Mouse (Mus musculus) mouse embryonic stem cell (cell line): ENCODE results near the gene Zfp523.
"Not testable (repeated sequence)": the region's sequence is repeated elsewhere in the genome, so short reads cannot be mapped to it uniquely, and the experiment has no call there.

Experiments used
- in situ Hi-C, 2 experiments: fragments of 300-500 bp; cut with MboI; formaldehyde crosslinking; loops; 1 replicate in 1 of 2; 3 replicates in 1 of 2; pipeline ENCODE4 v1.14.3; 2019 to 2020; ENCODE audit warnings: low sequenced_read_pairs in 2 of 2, low pct_unique_long_range_greater_than_20kb in 1 of 2, mixed read lengths in 1 of 2; ENCODE audit not compliant: unreplicated experiment in 1 of 2

Zfp523 gene

DNA sequence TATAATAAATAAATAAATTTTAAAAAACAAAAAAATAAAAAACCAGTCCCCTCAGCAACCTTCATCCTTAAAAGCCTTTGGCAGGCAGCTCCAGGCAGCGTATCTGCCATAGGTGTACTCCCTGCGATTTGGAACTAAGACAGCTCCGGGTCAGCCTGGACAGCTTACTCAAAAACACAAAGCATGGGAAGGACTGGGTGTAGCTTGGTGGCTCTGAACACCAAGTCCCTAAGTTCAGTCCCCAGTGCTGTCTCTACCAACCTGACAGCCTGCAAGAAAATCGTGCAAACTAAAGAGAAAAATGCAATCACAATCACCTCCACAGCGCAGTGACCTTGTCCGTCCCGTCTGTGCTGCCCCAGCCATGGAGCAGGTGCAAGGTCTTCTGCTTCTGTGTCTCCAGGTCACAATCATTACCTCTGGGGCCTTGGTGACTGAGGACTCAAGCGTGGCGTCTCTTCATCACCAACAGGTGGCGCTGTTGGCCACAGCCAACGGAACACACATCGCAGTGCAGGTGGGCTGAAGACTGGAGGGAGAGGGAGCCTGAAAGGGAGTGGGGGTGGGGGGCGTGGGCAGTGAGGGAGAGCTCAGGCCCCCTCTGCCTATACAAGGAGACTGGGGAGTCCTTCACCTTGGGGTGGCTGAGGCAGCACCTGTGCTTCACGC is 27.3 kb downstream of the Zfp523 start:
- in situ Hi-C loops = no loop called here

DNA sequence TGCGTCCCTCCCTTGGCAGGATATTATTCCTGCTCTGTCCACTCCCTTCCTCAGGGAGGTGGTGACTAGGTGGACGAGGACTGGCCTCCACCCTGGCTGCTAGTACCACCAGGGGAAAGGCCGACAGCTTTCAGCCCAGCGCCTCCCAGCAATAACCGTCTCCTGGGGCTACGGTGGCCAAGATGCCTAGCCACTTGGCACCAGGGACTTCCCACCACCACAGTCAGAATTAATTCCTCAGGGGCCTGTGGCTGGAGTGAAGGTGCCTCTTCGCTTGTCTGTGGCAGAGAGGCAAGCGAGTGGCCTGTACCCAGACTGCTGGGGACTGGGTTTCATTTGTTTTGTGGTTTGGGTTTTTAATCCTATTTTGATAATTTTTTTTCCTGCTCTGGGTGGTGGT is 28.5 kb downstream of the Zfp523 start:
- in situ Hi-C loops = no loop called here

DNA sequence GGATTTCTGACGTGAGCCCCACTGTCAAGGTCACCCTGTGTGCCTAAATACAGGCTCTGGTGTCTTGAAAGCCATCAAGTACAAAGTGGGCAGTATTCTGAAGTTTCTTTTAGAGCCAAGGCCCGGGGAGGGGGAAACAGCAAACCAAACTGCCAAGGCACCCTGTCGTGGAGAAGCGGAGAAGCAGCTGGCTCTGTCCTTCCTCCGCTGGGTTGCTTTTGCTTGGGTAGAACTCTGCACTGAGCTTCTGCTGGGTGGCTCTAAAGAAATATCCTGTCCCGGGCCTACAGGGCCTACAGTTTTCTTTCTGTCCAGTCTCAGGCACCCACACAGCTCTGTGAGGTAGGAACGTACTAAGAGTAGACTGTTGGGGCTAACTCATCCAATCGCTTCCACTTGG is 30.2 kb downstream of the Zfp523 start:
- in situ Hi-C loops = no loop called here

DNA sequence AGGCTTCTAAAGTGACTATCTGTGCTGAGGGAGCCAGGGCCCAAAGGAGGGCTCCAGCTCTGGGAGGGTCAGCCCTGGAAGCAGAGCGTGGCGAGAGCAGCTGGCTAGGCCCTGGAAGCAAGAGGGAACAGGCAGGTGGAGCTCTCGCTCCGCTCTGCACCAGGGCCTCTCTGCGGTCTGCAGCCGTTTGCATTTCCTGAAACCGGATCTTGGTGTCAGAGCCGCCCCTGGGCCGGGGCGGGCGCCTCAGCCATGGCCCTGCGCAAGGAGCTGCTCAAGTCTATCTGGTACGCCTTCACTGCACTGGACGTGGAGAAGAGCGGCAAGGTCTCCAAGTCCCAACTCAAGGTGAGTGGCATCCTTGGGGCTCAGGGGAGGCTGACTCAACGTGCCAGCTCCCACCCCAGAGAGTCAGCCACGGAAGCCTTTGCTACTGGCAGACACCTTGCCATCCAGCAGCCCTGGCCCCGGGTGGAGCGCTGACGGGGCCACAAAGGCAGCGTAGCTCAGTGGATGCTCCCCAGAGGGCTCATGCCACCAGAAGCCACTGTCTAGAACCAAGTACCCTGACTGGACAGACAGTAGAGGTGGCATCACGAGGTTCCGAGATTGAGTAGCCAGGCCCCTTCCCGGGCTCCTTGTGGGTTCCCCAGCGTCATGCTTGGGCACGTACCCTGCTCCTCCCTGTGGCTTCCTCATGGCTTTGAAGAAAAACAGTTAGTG is 30.8 kb downstream of the Zfp523 start, which contains the start of gene Def6:
TSS of gene Def6 (plus strand) at position 188 of the 723 bp plus-strand sequence.
- in situ Hi-C loops = no loop called here

DNA sequence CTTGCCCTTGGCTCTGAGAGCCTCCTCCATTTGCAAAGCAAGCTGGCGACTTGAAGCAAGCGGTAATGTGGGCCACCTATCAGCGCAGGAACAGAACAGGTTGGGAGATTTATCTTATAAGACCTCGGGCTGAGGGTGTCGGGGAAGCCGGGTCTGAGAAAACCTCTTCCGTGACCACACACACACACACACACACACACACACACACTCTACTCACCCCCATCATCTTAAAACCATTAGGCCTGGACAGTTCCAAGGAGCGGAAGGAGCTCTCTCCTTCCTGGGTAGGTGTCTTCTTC is 31.3 kb downstream of the Zfp523 start:
- in situ Hi-C loops = no loop called here

DNA sequence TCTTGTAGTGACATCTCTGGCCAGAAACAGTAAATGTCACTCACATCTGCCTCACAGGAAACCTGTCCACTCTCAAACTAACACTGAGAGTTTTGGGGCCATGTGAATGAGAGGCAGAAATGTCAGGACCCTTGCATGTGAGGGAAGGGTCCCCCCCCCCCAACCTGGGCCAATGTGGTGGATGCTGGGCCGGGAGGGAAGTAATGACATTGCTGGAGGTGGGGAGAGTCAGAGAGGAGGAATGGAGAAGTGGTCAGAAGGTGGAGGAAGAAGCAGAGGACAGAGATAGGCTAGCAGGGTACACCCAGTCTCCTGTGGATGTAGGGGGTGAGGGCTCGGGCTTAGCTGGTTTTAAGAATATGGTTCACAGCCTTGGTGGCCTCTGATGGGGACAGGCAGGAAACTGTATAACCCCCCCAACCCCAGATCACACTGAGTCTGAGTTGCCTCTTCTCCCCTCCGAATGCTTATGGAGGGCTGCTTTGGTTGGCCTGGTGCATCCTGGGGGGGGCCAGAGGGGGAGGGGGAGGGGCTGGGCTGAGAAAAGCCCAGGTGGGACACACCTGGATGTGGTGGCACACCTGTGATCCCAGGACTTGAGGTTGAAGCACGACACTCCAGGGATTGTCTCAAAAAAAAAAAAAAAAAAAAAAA is 32.7 kb downstream of the Zfp523 start:
- in situ Hi-C loops = no loop called here

DNA sequence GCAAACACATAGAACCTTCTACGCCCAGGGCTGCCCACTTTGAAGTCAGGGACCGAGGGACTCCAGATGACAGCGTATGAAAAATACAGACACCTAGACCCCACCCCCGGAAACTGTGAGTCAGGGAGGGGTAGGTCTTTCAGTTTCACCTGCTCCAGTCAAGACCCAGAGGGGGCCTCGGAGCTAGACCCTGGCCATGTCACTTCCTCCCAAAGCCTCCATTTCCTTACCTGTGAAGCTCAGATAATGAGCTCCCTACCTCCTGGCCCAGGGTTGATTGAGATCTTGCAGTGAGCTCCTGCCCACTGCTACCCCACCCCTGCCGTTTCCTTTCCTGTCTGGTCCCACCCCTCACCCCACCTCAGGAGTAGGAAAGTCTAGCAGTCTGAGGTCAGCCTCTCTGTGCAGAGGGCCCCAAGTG is 35.0 kb downstream of the Zfp523 start:
- in situ Hi-C loops = no loop called here

DNA sequence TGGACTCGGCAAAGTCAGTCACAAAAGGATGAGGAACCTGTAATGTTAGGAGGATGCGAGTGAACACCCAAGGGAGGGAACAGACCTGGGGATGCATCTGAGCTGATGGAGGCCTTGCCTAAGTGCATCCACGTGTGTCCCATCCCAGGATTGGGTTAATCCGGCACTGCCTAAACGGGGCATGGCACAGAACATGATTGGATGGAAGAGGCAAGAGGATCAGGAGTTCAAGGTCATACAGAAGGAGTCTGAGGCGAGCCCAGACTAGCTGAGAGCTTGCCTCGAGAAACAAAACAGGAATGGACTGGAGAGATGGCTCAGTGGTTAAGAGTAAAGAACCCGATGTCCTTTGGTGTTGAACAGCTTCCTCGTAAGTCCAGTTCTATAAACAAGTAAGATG is 35.5 kb downstream of the Zfp523 start:
- in situ Hi-C loops = no loop called here

DNA sequence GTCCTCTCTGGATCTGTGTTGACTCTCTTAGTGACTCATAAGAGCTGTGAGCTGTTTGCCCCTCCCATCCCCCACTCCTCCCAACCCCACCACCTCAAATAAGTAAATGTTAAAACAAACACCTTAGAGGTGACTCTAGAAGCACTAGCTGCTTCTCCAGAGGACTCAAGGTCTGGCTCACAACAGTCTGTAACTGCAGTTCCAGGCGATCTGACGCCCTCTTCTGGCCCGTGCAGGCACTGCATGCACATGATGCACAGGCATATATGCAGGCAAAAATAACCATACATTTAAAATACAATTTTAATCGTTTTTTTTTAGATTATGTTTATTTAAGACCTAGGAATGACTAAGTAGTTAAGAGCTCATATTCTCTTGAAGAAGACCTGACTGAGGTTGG is 36.3 kb downstream of the Zfp523 start:
- in situ Hi-C loops = no loop called here

DNA sequence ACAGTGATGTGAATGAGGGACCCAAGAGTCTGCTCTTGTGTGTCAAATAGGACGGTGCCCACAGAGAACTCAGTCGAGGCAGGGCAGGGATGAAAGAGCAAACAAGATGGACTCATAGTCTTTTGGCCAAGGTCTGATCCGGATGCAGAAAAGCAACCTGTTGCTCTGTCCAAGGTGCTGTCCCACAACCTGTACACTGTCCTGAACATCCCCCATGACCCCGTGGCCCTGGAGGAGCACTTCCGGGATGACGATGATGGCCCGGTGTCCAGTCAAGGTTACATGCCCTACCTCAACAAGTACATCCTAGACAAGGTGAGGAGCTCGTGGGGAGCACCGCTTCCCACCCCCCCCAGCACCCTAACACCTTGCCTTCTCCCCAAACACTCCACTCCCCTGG is 39.9 kb downstream of the Zfp523 start:
- in situ Hi-C loops = no loop called here

DNA sequence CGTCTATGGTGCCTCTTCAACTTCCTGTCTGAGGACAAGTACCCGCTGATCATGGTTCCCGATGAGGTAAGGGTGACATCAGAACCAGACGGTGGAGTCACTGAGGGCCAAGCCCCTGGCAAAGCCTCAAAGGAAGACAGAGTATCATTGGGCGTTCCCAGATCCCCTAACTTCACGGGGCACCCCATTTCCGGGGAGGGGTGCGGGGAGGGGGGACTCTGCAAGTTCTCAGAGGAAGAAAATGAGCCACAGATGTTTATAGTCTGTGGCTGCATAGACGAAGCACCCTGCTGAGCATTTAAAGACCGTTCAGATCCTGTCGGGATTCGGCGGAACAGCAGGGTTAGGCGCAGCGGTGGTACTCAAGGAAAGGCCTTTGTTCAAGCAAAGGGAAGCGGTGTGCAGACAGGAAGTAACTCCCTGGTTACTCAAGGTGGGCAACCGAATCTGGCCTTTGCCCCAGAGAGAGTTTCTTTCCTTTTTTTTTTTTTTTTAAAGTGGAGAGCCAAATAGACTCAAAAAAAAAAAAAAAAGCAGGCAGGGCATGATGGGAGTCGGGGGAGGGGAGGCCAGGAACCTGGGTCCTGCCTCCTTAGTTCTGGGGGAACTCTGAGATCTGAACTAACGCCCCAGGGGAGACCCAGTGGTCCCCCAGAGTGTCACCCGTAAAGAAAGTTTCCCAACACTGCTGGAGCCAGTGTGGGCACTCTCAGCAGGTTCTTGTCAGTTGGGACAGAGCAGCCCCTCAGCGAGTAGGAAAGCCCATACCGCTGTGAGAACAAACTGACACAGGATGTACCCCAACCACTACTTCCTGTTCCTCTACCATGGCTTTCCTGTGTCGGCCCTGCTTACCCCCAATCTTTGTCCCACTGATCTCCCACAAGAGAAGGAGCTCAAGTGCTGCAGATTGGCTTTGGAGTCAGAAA is 41.1 kb downstream of the Zfp523 start:
- in situ Hi-C loops = no loop called here

DNA sequence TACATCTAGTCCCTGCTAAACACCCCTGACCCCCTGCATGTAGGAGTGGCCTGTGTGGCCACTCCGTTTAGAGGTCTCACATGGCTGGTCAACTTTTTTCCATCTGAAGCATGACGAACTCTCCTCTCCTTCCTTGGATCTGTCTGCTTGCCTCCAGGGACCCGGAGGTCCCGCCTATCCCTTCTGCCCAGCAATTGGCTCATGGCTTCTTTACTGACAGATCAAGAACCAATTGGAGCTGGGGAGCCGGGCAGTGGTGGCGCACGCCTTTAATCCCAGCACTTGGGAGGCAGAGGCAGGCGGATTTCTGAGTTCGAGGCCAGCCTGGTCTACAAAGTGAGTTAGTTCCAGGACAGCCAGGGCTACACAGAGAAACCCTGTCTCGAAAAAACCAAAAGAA is 45.5 kb downstream of the Zfp523 start:
- in situ Hi-C loops = not testable (repeated sequence)

DNA sequence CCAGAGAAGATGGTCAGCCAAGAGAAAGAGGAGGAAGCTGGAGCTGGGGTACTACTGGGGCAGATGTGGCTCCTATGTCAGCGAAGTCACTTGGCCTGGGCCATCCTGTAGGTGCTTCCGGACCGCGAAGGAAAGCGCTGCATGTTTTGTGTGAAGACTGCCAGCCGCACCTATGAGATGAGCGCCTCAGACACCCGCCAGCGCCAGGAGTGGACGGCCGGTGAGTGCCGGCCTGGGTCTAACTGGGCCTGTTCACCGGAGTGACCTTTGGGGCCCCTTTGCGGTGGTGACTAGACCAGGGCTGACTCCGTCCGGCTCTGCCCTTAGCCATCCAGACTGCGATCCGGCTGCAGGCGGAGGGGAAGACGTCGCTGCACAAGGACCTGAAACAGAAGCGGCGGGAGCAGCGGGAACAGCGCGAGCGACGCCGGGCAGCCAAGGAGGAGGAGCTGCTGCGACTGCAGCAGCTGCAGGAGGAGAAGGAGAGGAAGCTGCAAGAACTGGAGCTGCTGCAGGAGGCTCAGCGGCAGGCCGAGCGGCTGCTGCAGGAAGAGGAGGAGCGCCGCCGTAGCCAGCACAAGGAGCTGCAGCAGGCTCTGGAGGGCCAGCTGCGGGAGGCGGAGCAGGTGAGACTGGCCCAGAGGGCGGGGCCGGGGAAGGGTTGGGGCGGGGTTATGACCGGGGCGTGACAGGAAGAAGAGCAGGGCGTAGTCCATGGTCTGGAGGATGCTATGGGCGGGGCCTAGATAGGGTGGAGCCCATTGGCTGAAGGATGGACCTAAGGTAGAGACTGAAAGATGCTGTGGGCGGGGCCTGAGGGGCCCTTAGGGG is 46.8 kb downstream of the Zfp523 start:
- in situ Hi-C loops = no loop called here

DNA sequence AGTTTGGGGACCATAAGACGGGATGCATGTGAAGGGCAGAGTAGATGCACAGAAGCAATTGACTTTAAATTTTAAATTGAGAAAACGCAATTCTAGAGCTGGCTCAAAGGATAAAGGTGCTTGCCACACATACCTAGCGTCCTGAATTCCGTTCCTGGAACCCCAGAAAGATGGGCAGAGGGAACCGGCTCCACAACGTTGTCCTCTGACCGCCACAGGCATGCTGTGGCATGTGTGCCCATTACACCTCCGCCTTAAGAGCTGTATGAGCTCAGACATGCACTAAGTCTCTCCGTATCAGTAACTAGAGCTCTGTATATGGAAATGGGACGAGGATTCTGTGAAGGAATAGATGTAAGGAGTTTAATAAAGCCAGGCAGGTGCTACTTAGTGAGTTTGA is 47.7 kb downstream of the Zfp523 start:
- in situ Hi-C loops = loop anchor here (5.0 kb wide), 1 partner anchor 83 kb away; no protein-coding TSS in a partner anchor

DNA sequence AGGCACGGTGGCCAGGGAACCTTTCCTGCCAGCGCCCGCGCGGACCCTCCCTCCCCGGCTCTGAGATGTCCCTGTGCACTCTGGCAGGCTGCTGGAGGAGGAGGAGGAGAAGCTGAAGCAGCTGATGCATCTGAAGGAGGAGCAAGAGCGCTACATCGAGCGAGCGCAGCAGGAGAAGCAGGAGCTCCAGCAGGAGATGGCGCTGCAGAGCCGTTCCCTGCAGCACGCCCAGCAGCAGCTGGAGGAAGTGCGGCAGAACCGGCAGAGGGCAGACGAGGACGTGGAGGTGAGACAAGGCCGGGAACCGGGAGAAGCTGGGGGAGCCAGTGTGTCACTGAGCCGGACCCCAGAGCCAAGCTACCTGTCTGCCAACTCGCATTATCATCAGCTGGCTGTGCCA is 49.1 kb downstream of the Zfp523 start:
- in situ Hi-C loops = loop anchor here (5.0 kb wide), 1 partner anchor 81 kb away; no protein-coding TSS in a partner anchor

DNA sequence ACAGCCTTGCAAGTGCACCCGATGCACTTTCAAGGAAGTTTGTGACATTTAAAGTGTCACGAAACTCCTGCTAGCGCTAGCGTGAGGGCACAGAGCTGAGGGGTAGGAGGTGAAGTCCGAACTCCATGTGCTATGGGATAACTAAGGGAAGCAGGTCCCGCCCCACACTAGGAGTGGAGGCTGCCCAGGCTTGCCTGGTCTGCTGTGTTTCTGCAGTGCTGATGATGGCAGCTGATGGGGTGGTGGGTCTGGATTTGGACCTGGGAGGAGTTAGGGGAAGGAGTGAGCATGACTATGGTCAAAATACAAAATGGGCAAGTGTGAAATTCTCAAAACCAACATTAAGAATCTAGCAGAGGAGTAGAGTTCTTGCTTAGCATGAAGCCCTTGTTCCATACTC is 53.6 kb downstream of the Zfp523 start:
- in situ Hi-C loops = no loop called here

DNA sequence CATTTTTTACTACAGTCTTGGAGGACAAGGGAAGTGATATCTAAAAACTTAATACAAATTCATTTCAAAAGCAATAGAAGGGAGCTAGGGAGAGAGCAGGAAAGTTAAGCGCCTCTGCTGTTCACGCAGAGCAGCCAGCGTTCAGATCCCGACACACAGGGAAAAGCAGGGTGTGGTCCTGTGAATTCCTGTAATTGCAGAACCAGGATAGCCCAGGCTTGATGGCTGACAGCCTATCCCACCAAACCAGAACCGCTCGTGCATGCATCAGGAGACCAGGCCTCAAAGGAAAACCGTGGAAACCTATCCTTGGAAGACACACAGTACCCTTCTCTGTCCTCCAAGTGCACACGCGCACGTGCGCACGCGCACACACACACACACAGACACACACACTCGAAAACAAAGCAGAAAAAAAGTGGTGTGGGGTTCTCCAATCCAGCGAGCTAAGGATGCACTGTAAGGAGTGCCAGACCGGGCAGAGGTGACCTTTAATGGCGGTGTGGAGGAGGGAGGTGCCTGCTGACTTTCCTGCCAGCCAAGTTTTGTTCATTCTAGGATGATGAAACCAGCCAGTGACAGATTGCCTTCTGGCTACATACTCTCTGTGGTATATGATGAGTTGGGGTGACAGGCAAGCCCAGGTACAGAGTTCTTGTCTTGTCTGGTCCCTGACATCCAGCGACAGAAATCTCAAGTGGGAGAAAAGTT is 54.3 kb downstream of the Zfp523 start:
- in situ Hi-C loops = no loop called here
